Comparison of ENCODE assay signal across 10 mouse cellular contexts in genomic region chr19:7424590-7425397, GRCm38 (mm10). TPM values are rescaled to one million over a fixed set of nuclear protein-coding genes. Genes with fewer than 3 reads are reported as not detected.
DNase-seq lines count a peak whose midpoint lies in the region; ATAC-seq lines count a peak whose summit lies in the region.
"Had no signal": no experiment of that assay in that cellular context is flagged by ENCODE, and none has a peak within 500 bp of the region (broad histone marks: within the 10 kb centered on the region; RNA-seq: fewer than 3 reads in every experiment).

No protein-coding gene starts in this region.

- H3K36me3 ChIP-seq in midbrain, embryonic 11.5 days (ENCODE audit: control insufficient read depth, insufficient read depth, low read length) = peaks cover 29% of the 10 kb centered on the region
- peaks cover 99% of the 10 kb centered on the region for H3K36me3 ChIP-seq in midbrain, embryonic 10.5 days
- H3K36me3 ChIP-seq in hindbrain, embryonic 15.5 days = peaks cover 47% of the 10 kb centered on the region
- H3K36me3 ChIP-seq in neural tube, embryonic 15.5 days = peaks cover 50% of the 10 kb centered on the region

- no peak overlapping the region for H3K4me2 ChIP-seq in midbrain, embryonic 11.5 days
- H3K4me2 ChIP-seq in hindbrain, embryonic 15.5 days = peak overlapping the region; percentile 93
- H3K4me2 ChIP-seq in neural tube, embryonic 15.5 days = peak overlapping the region; percentile 85

- no peak overlapping the region for H3K4me3 ChIP-seq in midbrain, embryonic 11.5 days (ENCODE audit: low read depth, low read length)
- no peak overlapping the region for H3K4me3 ChIP-seq in midbrain, embryonic 10.5 days
- H3K4me3 ChIP-seq in hindbrain, embryonic 15.5 days = peak overlapping the region; percentile 34; the same call in 1 of the 2 replicates
- peak overlapping the region; percentile 43 for H3K4me3 ChIP-seq in neural tube, embryonic 15.5 days (replicated peaks)

- WGBS in midbrain, embryonic 11.5 days = 65% methylated on average over 8 of the region's 8 CpGs
- 69% methylated on average over 8 of the region's 8 CpGs for WGBS in midbrain, embryonic 10.5 days
- 51% methylated on average over 8 of the region's 8 CpGs for WGBS in hindbrain, embryonic 15.5 days
- WGBS in neural tube, embryonic 15.5 days = 45% methylated on average over 8 of the region's 8 CpGs

- no peaks in the 10 kb centered on the region for H3K9me3 ChIP-seq in midbrain, embryonic 11.5 days (ENCODE audit: control insufficient read depth, low read length)
- H3K9me3 ChIP-seq in midbrain, embryonic 10.5 days (replicated peaks) = no peaks in the 10 kb centered on the region
- no peaks in the 10 kb centered on the region for H3K9me3 ChIP-seq in hindbrain, embryonic 15.5 days
- H3K9me3 ChIP-seq in neural tube, embryonic 15.5 days (replicated peaks) = no peaks in the 10 kb centered on the region

- peaks cover 41% of the 10 kb centered on the region for H3K4me1 ChIP-seq in midbrain, embryonic 11.5 days (ENCODE audit: control insufficient read depth, insufficient read depth, low read length)
- peaks cover 49% of the 10 kb centered on the region for H3K4me1 ChIP-seq in midbrain, embryonic 10.5 days
- H3K4me1 ChIP-seq in hindbrain, embryonic 15.5 days (replicated peaks) = peaks cover 57% of the 10 kb centered on the region
- peaks cover 56% of the 10 kb centered on the region for H3K4me1 ChIP-seq in neural tube, embryonic 15.5 days

- H3K27me3 ChIP-seq in midbrain, embryonic 11.5 days (ENCODE audit: control insufficient read depth, insufficient read depth, low read length) = no peaks in the 10 kb centered on the region
- peaks cover 40% of the 10 kb centered on the region for H3K27me3 ChIP-seq in midbrain, embryonic 10.5 days (ENCODE audit: low read depth, poor library complexity, severe bottlenecking)
- H3K27me3 ChIP-seq in hindbrain, embryonic 15.5 days = no peaks in the 10 kb centered on the region
- H3K27me3 ChIP-seq in neural tube, embryonic 15.5 days (replicated peaks) = no peaks in the 10 kb centered on the region

- no peak overlapping the region for H3K9ac ChIP-seq in midbrain, embryonic 11.5 days (ENCODE audit: low read length)
- H3K9ac ChIP-seq in hindbrain, embryonic 15.5 days = peak overlapping the region; percentile 5; the same call in 1 of the 2 replicates
- H3K9ac ChIP-seq in neural tube, embryonic 15.5 days (replicated peaks) = peak overlapping the region; percentile 57; the same call in 1 of the 2 replicates

- peak overlapping the region; percentile 2; the same call in 1 of the 2 replicates for H3K27ac ChIP-seq in midbrain, embryonic 11.5 days (ENCODE audit: low read depth, low read length)
- no peak overlapping the region for H3K27ac ChIP-seq in midbrain, embryonic 10.5 days (replicated peaks)
- H3K27ac ChIP-seq in hindbrain, embryonic 15.5 days (replicated peaks) = peak overlapping the region; percentile 86
- H3K27ac ChIP-seq in neural tube, embryonic 15.5 days (replicated peaks) = peak overlapping the region; percentile 85
- H3K27ac ChIP-seq: macrophage had no signal

- ATAC-seq in midbrain, embryonic 11.5 days (ENCODE audit: low FRiP score) = no peak
- ATAC-seq in hindbrain, embryonic 15.5 days (ENCODE audit: low FRiP score, low read depth) = no peak
- no peak for ATAC-seq in neural tube, embryonic 15.5 days (ENCODE audit: low FRiP score)

- peak; percentile 18 for DNase-seq in embryo, embryonic 9.5 days (ENCODE audit: extremely low spot score)
- DNase-seq in embryo, embryonic 10.5 days (ENCODE audit: low spot score) = no peak
- DNase-seq in midbrain, embryonic 11.5 days (ENCODE audit: low spot score, missing footprints) = peak; percentile 90
- DNase-seq in midbrain, embryonic 10.5 days (ENCODE audit: low spot score) = no peak
- no peak for DNase-seq in spleen, adult 18-20 months
- no peak for DNase-seq in adrenal gland, postnatal 25 days
- DNase-seq: thymus, adult 18-20 months had no signal

RNA-seq across cellular contexts. Expression of gene 2700081O15Rik, which starts 7.4 kb away (rescaled TPM):
- 12.3 and 13.2 TPM in 2 replicates for polyA plus RNA-seq in midbrain, embryonic 11.5 days (2014; fragmentation: Nextera tagmentation; extraction: Ambion mirVana)
- polyA plus RNA-seq in midbrain, embryonic 10.5 days (2016; fragmentation: Nextera tagmentation; extraction: Ambion mirVana) = 5.7 and 7.6 TPM in 2 replicates
- polyA plus RNA-seq in hindbrain, embryonic 15.5 days (2015; fragmentation: Nextera tagmentation; extraction: Ambion mirVana) = 15.3 and 17.2 TPM in 2 replicates
- 12.8 and 16.0 TPM in 2 replicates for polyA plus RNA-seq in neural tube, embryonic 15.5 days (2015; fragmentation: Nextera tagmentation; extraction: Ambion mirVana)
- 30.7 and 33.6 TPM in 2 replicates for total RNA-seq in adrenal gland, postnatal 25 days (2021)

RNA-seq across cellular contexts. Expression of gene Spindoc, which starts 42.0 kb away (rescaled TPM):
- polyA plus RNA-seq in midbrain, embryonic 11.5 days (2014; fragmentation: Nextera tagmentation; extraction: Ambion mirVana) = 23.2 and 25.3 TPM in 2 replicates
- polyA plus RNA-seq in midbrain, embryonic 10.5 days (2016; fragmentation: Nextera tagmentation; extraction: Ambion mirVana) = 43.1 and 51.7 TPM in 2 replicates
- polyA plus RNA-seq in hindbrain, embryonic 15.5 days (2015; fragmentation: Nextera tagmentation; extraction: Ambion mirVana) = 28.9 and 32.2 TPM in 2 replicates
- 25.3 and 30.9 TPM in 2 replicates for polyA plus RNA-seq in neural tube, embryonic 15.5 days (2015; fragmentation: Nextera tagmentation; extraction: Ambion mirVana)
- total RNA-seq in adrenal gland, postnatal 25 days (2021) = 20.9 and 21.1 TPM in 2 replicates

RNA-seq across cellular contexts. Expression of gene Rtn3, which starts 58.3 kb away (rescaled TPM):
- polyA plus RNA-seq in midbrain, embryonic 11.5 days (2014; fragmentation: Nextera tagmentation; extraction: Ambion mirVana) = 371 and 383 TPM in 2 replicates
- 306 and 368 TPM in 2 replicates for polyA plus RNA-seq in midbrain, embryonic 10.5 days (2016; fragmentation: Nextera tagmentation; extraction: Ambion mirVana)
- 643 and 672 TPM in 2 replicates for polyA plus RNA-seq in hindbrain, embryonic 15.5 days (2015; fragmentation: Nextera tagmentation; extraction: Ambion mirVana)
- polyA plus RNA-seq in neural tube, embryonic 15.5 days (2015; fragmentation: Nextera tagmentation; extraction: Ambion mirVana) = 588 and 670 TPM in 2 replicates
- total RNA-seq in adrenal gland, postnatal 25 days (2021) = 131 TPM in 2 replicates

Comparison
In these comparisons a context has a peak if more than half of its experiments do, and no peak if none do; other contexts are left out.
1. DNase-seq: peak in embryo, embryonic 9.5 days (single experiment) and midbrain, embryonic 11.5 days (single experiment); none in embryo, embryonic 10.5 days (single experiment), midbrain, embryonic 10.5 days (single experiment), spleen, adult 18-20 months (0 of 2) and adrenal gland, postnatal 25 days (single experiment).
2. H3K4me3 ChIP-seq: peak in hindbrain, embryonic 15.5 days (single experiment) and neural tube, embryonic 15.5 days (single experiment); none in midbrain, embryonic 11.5 days (single experiment) and midbrain, embryonic 10.5 days (single experiment).